Mouse (Mus musculus): ENCODE data around the gene Vsnl1. TPM values are rescaled to one million over a fixed set of nuclear protein-coding genes. Genes with fewer than 3 reads are reported as not detected.

The Vsnl1 gene
- total RNA-seq, 2 experiments from 2014 or later = 38.4 to 47.3 TPM

DNA sequence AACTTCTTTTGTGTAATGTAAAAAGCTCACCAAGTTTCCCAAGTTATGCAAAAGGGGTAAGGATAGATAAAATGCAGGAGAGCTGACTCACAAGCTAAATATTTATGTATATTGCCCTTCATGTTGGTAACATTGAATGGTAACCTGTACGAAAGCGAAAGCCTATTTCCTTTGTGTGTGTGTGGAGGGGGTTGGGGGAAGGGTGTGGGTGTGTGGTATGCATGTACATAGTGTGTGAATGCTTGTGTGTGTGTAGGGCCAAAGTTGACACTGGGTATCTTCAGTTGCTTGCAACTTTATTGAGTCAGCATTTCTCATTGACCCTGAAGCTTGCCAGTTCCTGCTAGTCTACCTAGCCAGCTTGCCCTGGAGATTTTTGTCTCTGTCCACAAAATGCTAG is 154.8 kb downstream of the Vsnl1 start:
- no peak for DNase-seq (ENCODE audit: low spot score in 2 of 2)

DNA sequence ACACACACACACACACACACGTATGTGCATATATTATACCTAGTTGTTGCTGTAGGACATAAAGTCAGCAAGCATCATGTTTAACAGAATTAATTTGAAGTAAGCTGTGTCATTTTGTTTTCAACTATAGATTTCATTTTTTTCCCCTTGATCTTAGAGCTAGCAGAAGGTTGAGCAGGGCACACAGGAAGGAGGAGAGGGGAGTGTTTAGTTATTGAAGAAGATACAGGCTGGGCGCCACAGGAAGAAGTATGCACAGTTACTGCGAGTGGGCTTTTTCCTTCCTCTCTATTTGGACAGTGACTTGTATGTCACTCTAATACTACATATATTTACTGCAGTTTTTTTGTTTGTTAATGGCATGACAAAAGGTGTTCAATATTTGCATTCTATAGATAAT is 156.5 kb downstream of the Vsnl1 start:
- no peak for DNase-seq (ENCODE audit: low spot score in 2 of 2)

DNA sequence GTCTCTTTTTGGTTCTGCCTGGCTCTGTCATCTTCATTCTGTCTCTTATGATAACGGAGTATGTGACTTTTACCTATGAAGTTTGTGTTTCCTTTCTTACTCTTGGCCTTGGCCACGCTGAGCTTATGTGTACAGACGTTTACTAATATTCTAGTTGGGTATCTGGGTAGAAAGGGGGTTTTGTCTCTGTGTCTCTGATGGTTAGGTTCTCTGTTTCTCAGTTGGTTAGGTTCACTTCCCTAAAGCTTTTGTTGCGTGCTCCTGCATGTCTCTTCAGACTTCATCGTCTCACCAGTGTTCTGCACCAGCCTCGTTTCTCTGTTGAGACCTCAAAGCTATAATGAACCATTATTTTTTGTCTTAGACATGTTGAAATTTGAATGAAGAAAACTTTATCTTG is 159.2 kb downstream of the Vsnl1 start:
- no peak for DNase-seq (ENCODE audit: low spot score in 2 of 2)

DNA sequence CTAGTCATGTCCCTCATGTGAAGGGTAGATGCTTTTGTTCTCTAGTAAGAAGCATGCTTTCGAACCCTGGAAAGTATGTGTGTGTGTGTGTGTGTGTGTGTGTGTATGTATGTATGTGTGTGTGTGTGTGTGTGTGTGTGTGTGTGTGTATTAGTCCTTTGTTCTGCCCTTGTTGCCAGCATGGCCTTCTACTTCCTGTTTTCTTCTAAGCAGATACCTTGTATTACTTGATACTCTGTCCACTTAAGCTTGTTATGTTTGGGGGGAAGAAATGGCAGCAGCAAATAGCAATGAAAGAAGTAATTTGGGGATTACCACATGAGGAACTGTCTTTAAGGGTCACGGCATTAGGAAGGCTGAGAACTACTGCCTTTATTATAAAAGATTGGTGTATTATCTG is 159.8 kb downstream of the Vsnl1 start:
- DNase-seq (ENCODE audit: low spot score in 2 of 2) = no peak

Small RNAs within 50 kb of the gene (microRNA-seq; reads per million reads assigned to microRNA genes)
- gene Mir7675 (ENCODE audit: borderline number of aligned reads in 2 of 2) = 0 reads per million in 2 experiments

Other genes with a start within 250 kb of the Vsnl1 start
- not detected for gene Msgn1, start 227.6 kb downstream of the Vsnl1 start, total RNA-seq (2021)
- 1 to 10 TPM; 1.4 to 2.4 TPM for gene Gen1, start 170.8 kb downstream of the Vsnl1 start, total RNA-seq (2021)
- gene Smc6, start 170.7 kb downstream of the Vsnl1 start, total RNA-seq (2021) = 10 to 100 TPM; 25.6 to 26.6 TPM
- gene Rad51ap2, start 19.5 kb upstream of the Vsnl1 start, total RNA-seq (2021) = not detected